Mouse (Mus musculus): ENCODE results near the gene Mapk8ip1. TPM values are rescaled to one million over a fixed set of nuclear protein-coding genes. Genes with fewer than 3 reads are reported as not detected.

Mapk8ip1 gene
- polyA plus RNA-seq, 1 experiment from 2014 or later = 30.4 TPM

- H3K27ac ChIP-seq (ENCODE audit: low read length) = no peak overlapping the region
- ATAC-seq (ENCODE audit: low FRiP score, low TSS enrichment) = no peak
- H3K9ac ChIP-seq (replicated peaks; ENCODE audit: low read length) = no peak overlapping the region
- H3K36me3 ChIP-seq (ENCODE audit: insufficient read depth, low read length) = peaks cover 14% of the 10 kb centered on the region
- H3K27me3 ChIP-seq (ENCODE audit: insufficient read depth, low read length) = 0 out of 2 replicates have a peak, but pooled peaks cover 7% of the 10 kb centered on the region
- H3K9me3 ChIP-seq (ENCODE audit: low read length) = no peaks in the 10 kb centered on the region
- peaks cover 31% of the 10 kb centered on the region for H3K4me1 ChIP-seq (ENCODE audit: insufficient read depth, low read length)
- no peak overlapping the region for H3K4me2 ChIP-seq (replicated peaks; ENCODE audit: low read depth, low read length)
- 35% methylated on average over 20 of the region's 20 CpGs for WGBS
- H3K4me3 ChIP-seq (ENCODE audit: low read length) = no peak overlapping the region
These were observed 33.6 kb downstream of the Mapk8ip1 start for GRCm38 (mm10) chr2:92367383-92368029.

DNA sequence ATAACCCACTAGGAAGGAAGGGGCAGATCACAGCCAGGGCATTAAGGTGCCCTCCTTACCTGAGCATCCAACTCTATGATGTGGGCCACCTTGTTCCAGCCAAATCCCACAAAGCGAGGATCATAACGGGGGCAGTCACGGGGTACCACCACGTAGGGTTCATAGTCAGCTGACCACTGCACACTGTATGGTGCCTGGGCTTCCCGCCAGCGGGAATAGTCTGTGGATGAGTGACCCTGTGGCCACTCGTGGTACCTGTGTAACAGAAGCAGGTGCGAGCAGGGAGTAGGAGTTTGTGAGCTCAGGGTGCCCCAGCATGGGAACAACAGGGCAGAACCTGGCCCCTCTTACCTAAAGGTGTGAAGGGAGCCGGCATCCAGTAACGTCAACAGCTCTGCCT lies 35.5 kb downstream of the Mapk8ip1 start:
- ATAC-seq (ENCODE audit: low FRiP score, low TSS enrichment) = no peak
- Histone ChIP-seq H3K27ac (ENCODE audit: low read length) (no peak overlapping the region), H3K4me1 (ENCODE audit: insufficient read depth, low read length) (peaks cover 17% of the 10 kb centered on the region), H3K36me3 (ENCODE audit: insufficient read depth, low read length) (peaks cover 19% of the 10 kb centered on the region), H3K4me3 (ENCODE audit: low read length) (no peak overlapping the region), H3K9me3 (ENCODE audit: low read length) (no peaks in the 10 kb centered on the region), H3K9ac (replicated peaks; ENCODE audit: low read length) (no peak overlapping the region), H3K4me2 (replicated peaks; ENCODE audit: low read depth, low read length) (no peak overlapping the region), H3K27me3 (ENCODE audit: insufficient read depth, low read length) (0 out of 2 replicates have a peak, but pooled peaks cover 7% of the 10 kb centered on the region)
- 91% methylated on average over 10 of the region's 10 CpGs for WGBS

GRCm38 (mm10) chr2:92364086-92364485 lies 37.0 kb downstream of the Mapk8ip1 start:
- Histone ChIP-seq H3K27ac (ENCODE audit: low read length) (no peak overlapping the region), H3K27me3 (ENCODE audit: insufficient read depth, low read length) (no peaks in the 10 kb centered on the region), H3K4me1 (ENCODE audit: insufficient read depth, low read length) (peaks cover 11% of the 10 kb centered on the region), H3K4me2 (replicated peaks; ENCODE audit: low read depth, low read length) (no peak overlapping the region), H3K9me3 (ENCODE audit: low read length) (no peaks in the 10 kb centered on the region), H3K9ac (replicated peaks; ENCODE audit: low read length) (no peak overlapping the region), H3K36me3 (ENCODE audit: insufficient read depth, low read length) (peaks cover 31% of the 10 kb centered on the region), H3K4me3 (ENCODE audit: low read length) (no peak overlapping the region)
- no peak for ATAC-seq (ENCODE audit: low FRiP score, low TSS enrichment)
- WGBS = 79% methylated on average over 4 of the region's 4 CpGs

- Histone ChIP-seq H3K27ac (ENCODE audit: low read length) (no peak overlapping the region), H3K9ac (replicated peaks; ENCODE audit: low read length) (no peak overlapping the region), H3K4me2 (replicated peaks; ENCODE audit: low read depth, low read length) (no peak overlapping the region), H3K27me3 (ENCODE audit: insufficient read depth, low read length) (no peaks in the 10 kb centered on the region), H3K36me3 (ENCODE audit: insufficient read depth, low read length) (peaks cover 36% of the 10 kb centered on the region), H3K9me3 (ENCODE audit: low read length) (no peaks in the 10 kb centered on the region), H3K4me1 (ENCODE audit: insufficient read depth, low read length) (peaks cover 10% of the 10 kb centered on the region), H3K4me3 (ENCODE audit: low read length) (no peak overlapping the region)
- 93% methylated on average over 6 of the region's 6 CpGs for WGBS
- ATAC-seq (ENCODE audit: low FRiP score, low TSS enrichment) = no peak
These were observed 38.4 kb downstream of the Mapk8ip1 start for GRCm38 (mm10) chr2:92362571-92363228.

- ATAC-seq (ENCODE audit: low FRiP score, low TSS enrichment) = 0 out of 2 replicates have a peak, but pooled peaks have one; percentile 10
- no peak overlapping the region for H3K4me2 ChIP-seq (replicated peaks; ENCODE audit: low read depth, low read length)
- no peaks in the 10 kb centered on the region for H3K9me3 ChIP-seq (ENCODE audit: low read length)
- WGBS = 76% methylated on average over 8 of the region's 8 CpGs
- no peak overlapping the region for H3K4me3 ChIP-seq (ENCODE audit: low read length)
- H3K9ac ChIP-seq (replicated peaks; ENCODE audit: low read length) = no peak overlapping the region
- peaks cover 8% of the 10 kb centered on the region for H3K4me1 ChIP-seq (ENCODE audit: insufficient read depth, low read length)
- no peaks in the 10 kb centered on the region for H3K27me3 ChIP-seq (ENCODE audit: insufficient read depth, low read length)
- no peak overlapping the region for H3K27ac ChIP-seq (ENCODE audit: low read length)
- peaks cover 45% of the 10 kb centered on the region for H3K36me3 ChIP-seq (ENCODE audit: insufficient read depth, low read length)
These were observed 39.3 kb downstream of the Mapk8ip1 start for GRCm38 (mm10) chr2:92361795-92362194.

DNA sequence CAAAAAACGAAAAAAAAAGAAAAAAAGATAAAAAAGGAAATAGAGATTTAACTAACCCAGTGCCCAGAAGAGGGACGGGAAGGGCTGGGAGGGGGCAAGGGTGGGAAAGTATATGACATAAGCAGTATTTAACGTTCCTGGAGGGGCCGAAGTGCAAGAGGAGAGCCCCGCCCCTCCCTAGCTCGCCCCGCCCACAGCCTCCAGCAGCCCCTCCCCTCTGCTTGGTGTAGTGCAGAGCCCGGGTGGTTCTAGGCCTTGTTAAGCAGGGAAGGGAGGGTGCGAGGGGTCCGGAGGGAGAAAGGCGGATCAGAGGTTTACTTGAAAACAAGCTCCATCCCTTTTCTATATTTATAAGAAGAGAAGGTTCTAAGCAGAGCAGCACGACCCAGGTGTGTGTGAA lies 40.2 kb downstream of the Mapk8ip1 start:
- Histone ChIP-seq H3K36me3 (ENCODE audit: insufficient read depth, low read length) (peaks cover 45% of the 10 kb centered on the region), H3K9ac (replicated peaks; ENCODE audit: low read length) (no peak overlapping the region), H3K27me3 (ENCODE audit: insufficient read depth, low read length) (no peaks in the 10 kb centered on the region), H3K4me2 (replicated peaks; ENCODE audit: low read depth, low read length) (0 out of 2 replicates have a peak overlapping the region, but pooled peaks have one; percentile 2), H3K27ac (ENCODE audit: low read length) (peak overlapping the region; percentile 59), H3K9me3 (ENCODE audit: low read length) (no peaks in the 10 kb centered on the region), H3K4me3 (ENCODE audit: low read length) (no peak overlapping the region), H3K4me1 (ENCODE audit: insufficient read depth, low read length) (peaks cover 8% of the 10 kb centered on the region)
- ATAC-seq (ENCODE audit: low FRiP score, low TSS enrichment) = peak; percentile 77; the same call in 1 of the 2 replicates
- WGBS = 23% methylated on average over 12 of the region's 12 CpGs

GRCm38 (mm10) chr2:92360186-92360823 lies 40.8 kb downstream of the Mapk8ip1 start:
- Histone ChIP-seq H3K4me1 (ENCODE audit: insufficient read depth, low read length) (peaks cover 8% of the 10 kb centered on the region), H3K27ac (ENCODE audit: low read length) (peak overlapping the region; percentile 59), H3K27me3 (ENCODE audit: insufficient read depth, low read length) (no peaks in the 10 kb centered on the region), H3K9ac (replicated peaks; ENCODE audit: low read length) (no peak overlapping the region), H3K4me2 (replicated peaks; ENCODE audit: low read depth, low read length) (0 out of 2 replicates have a peak overlapping the region, but pooled peaks have one; percentile 2), H3K9me3 (ENCODE audit: low read length) (no peaks in the 10 kb centered on the region), H3K4me3 (ENCODE audit: low read length) (no peak overlapping the region), H3K36me3 (ENCODE audit: insufficient read depth, low read length) (peaks cover 39% of the 10 kb centered on the region)
- 50% methylated on average over 25 of the region's 25 CpGs for WGBS
- ATAC-seq (ENCODE audit: low FRiP score, low TSS enrichment) = peak; percentile 42; the same call in 1 of the 2 replicates

DNA sequence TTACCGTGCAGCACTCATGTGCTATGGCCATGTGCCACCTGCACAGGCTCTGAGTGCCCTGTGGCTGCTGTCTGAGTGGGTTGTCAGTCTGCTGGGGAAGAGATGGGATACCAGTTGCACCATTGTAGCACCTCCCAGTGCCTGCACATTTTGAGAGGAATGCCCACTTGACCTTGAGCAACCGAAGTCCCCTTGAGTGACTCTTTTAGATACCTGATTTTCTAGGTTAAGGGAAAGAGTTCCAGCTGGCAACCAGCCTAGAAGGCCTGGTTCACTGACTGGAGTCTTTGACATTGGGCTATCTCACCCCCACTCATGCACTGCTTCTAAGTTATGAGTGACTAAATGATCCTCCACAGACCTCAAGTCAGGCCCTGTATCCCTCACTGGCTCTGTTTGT lies 41.8 kb downstream of the Mapk8ip1 start:
- Histone ChIP-seq H3K36me3 (ENCODE audit: insufficient read depth, low read length) (peaks cover 39% of the 10 kb centered on the region), H3K4me3 (ENCODE audit: low read length) (no peak overlapping the region), H3K9ac (replicated peaks; ENCODE audit: low read length) (no peak overlapping the region), H3K9me3 (ENCODE audit: low read length) (no peaks in the 10 kb centered on the region), H3K4me2 (replicated peaks; ENCODE audit: low read depth, low read length) (no peak overlapping the region), H3K27ac (ENCODE audit: low read length) (no peak overlapping the region), H3K4me1 (ENCODE audit: insufficient read depth, low read length) (peaks cover 8% of the 10 kb centered on the region), H3K27me3 (ENCODE audit: insufficient read depth, low read length) (no peaks in the 10 kb centered on the region)
- WGBS = 87% methylated on average over 2 of the region's 2 CpGs
- ATAC-seq (ENCODE audit: low FRiP score, low TSS enrichment) = no peak

DNA sequence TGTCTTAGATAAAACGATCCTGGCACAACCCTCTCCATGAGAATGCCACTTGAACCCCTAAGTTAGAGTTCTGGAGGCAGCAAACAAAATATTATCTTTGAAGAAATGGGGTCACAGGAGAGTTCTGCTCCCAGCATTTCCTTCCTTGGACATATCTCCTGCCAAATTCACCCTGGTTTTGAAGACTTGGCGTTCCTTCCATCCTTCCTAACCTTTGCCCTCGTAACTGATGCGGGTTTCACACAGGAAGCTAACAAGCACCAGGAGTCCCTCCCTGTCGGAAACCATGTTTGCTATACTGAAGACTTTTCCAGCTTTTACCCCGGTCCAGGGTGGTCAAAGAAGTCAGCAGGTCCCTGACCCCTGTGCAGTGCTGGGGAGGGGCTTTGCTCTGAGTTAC lies 46.8 kb downstream of the Mapk8ip1 start:
- 38% methylated on average over 6 of the region's 6 CpGs for WGBS
- ATAC-seq (ENCODE audit: low FRiP score, low TSS enrichment) = no peak
- H3K36me3 ChIP-seq (ENCODE audit: insufficient read depth, low read length) = peaks cover 27% of the 10 kb centered on the region

More for the DNA sequence above, 46.8 kb downstream of the Mapk8ip1 start:
- peaks cover 10% of the 10 kb centered on the region for H3K4me1 ChIP-seq (ENCODE audit: insufficient read depth, low read length)
- no peak overlapping the region for H3K9ac ChIP-seq (replicated peaks; ENCODE audit: low read length)
- H3K4me3 ChIP-seq (ENCODE audit: low read length) = no peak overlapping the region
- H3K4me2 ChIP-seq (replicated peaks; ENCODE audit: low read depth, low read length) = no peak overlapping the region
- H3K27ac ChIP-seq (ENCODE audit: low read length) = no peak overlapping the region
- H3K9me3 ChIP-seq (ENCODE audit: low read length) = no peaks in the 10 kb centered on the region
- no peaks in the 10 kb centered on the region for H3K27me3 ChIP-seq (ENCODE audit: insufficient read depth, low read length)
